Mouse (Mus musculus): ENCODE data around the gene Timp4.

- no peak for TF ChIP-seq CTCF (conservative IDR thresholded peaks at IDR 0.05 in 1 of 2, IDR thresholded peaks at IDR 0.05 in 1 of 2; ENCODE audit: low read depth in 2 of 2, low read length in 2 of 2)
- no peak for TF ChIP-seq POLR2A (IDR thresholded peaks at IDR 0.05; ENCODE audit: low read depth, low read length)
- no peak for TF ChIP-seq MAFK (IDR thresholded peaks at IDR 0.05; ENCODE audit: insufficient replicate concordance, low read length)
- TF ChIP-seq EP300 (IDR thresholded peaks at IDR 0.05; ENCODE audit: low read length): no peak
- TF ChIP-seq HCFC1 (IDR thresholded peaks at IDR 0.05; ENCODE audit: low read depth, low read length): no peak
Measured at GRCm38 (mm10) chr6:115241131-115241699, 10.8 kb downstream of the Timp4 start.

Measured in CH12.LX (cell line).